Mouse (Mus musculus) urinary bladder, postnatal 10 days (tissue): ENCODE results near the gene Cmtm1.
A peak's percentile ranks its signal among the peaks of the same experiment; 100 is the strongest.
"Not testable (repeated sequence)": the region's sequence is repeated elsewhere in the genome, so short reads cannot be mapped to it uniquely, and the experiment has no call there.

ENCODE experiments used
- DNase-seq: peaks from one replicate; pipeline ENCODE4 v3.0.0; 2022; ENCODE audit warnings: low spot score

Cmtm1 gene

GRCm38 (mm10) chr8:104321267-104321666 is 11.3 kb upstream of the Cmtm1 start, which contains the start of gene Gm11020:
Gene Gm11020, plus strand, starts transcription at chr8:104321567.
- not testable (repeated sequence) for DNase-seq

- no peak for DNase-seq
These were observed 3.4 kb upstream of the Cmtm1 start for GRCm38 (mm10) chr8:104313311-104313710.

GRCm38 (mm10) chr8:104312023-104312422 is 2.1 kb upstream of the Cmtm1 start:
- not testable (repeated sequence) for DNase-seq

- not testable (repeated sequence) for DNase-seq
These were observed 1.6 kb downstream of the Cmtm1 start for GRCm38 (mm10) chr8:104308341-104308740.

- DNase-seq: no peak
These were observed 5.0 kb downstream of the Cmtm1 start for GRCm38 (mm10) chr8:104304962-104305361.

GRCm38 (mm10) chr8:104302536-104302935 is 7.4 kb downstream of the Cmtm1 start:
- DNase-seq: not testable (repeated sequence)

- DNase-seq: not testable (repeated sequence)
These were observed 8.4 kb downstream of the Cmtm1 start for GRCm38 (mm10) chr8:104301577-104301976.

- DNase-seq: no peak
These were observed 15.5 kb downstream of the Cmtm1 start for GRCm38 (mm10) chr8:104294396-104294795.

GRCm38 (mm10) chr8:104293081-104293480 is 16.9 kb downstream of the Cmtm1 start, which contains the start of gene Cmtm2a:
Gene Cmtm2a, minus strand, starts transcription at chr8:104293181.
- not testable (repeated sequence) for DNase-seq

GRCm38 (mm10) chr8:104268937-104269440 is 41.0 kb downstream of the Cmtm1 start:
- DNase-seq: no peak

GRCm38 (mm10) chr8:104268368-104268767 is 41.6 kb downstream of the Cmtm1 start:
- no peak for DNase-seq

GRCm38 (mm10) chr8:104264271-104264935 is 45.5 kb downstream of the Cmtm1 start:
- not testable (repeated sequence) for DNase-seq

- DNase-seq: not testable (repeated sequence)
These were observed 48.1 kb downstream of the Cmtm1 start for GRCm38 (mm10) chr8:104261802-104262201.

GRCm38 (mm10) chr8:104253016-104253415 is 56.9 kb downstream of the Cmtm1 start:
- DNase-seq: no peak

- DNase-seq: no peak
These were observed 58.5 kb downstream of the Cmtm1 start for GRCm38 (mm10) chr8:104251461-104251860.

- peak; percentile 29 for DNase-seq
These were observed 59.2 kb downstream of the Cmtm1 start, which contains the start of gene Cklf for GRCm38 (mm10) chr8:104250439-104251367. Gene Cklf, plus strand, starts transcription at chr8:104250861.

- DNase-seq: no peak
These were observed 60.4 kb downstream of the Cmtm1 start for GRCm38 (mm10) chr8:104249442-104249996.

- DNase-seq: peak; percentile 31
These were observed 61.7 kb downstream of the Cmtm1 start, which contains the start of gene Tk2 for GRCm38 (mm10) chr8:104248276-104248675. Gene Tk2, minus strand, starts transcription at chr8:104248558.

GRCm38 (mm10) chr8:104247908-104248275 is 62.1 kb downstream of the Cmtm1 start:
- no peak for DNase-seq

- DNase-seq: no peak
These were observed 62.7 kb downstream of the Cmtm1 start for GRCm38 (mm10) chr8:104247054-104247907.

GRCm38 (mm10) chr8:104246621-104247020 is 63.3 kb downstream of the Cmtm1 start:
- DNase-seq: no peak
